Mouse (Mus musculus) kidney, postnatal 25 days (tissue): Measurements from ENCODE around the gene Arl15.

ENCODE experiments used
- DNase-seq, 2 experiments: peaks; one replicate each; pipeline ENCODE4 v3.0.0; 2021; ENCODE audit warnings: mixed read lengths in 2 of 2

Gene Arl15

GRCm38 (mm10) chr13:113802571-113802970 is 8.3 kb downstream of the Arl15 start:
- no peak for DNase-seq

- no peak for DNase-seq
These were observed 16.8 kb downstream of the Arl15 start for GRCm38 (mm10) chr13:113811141-113811540.

- no peak for DNase-seq
These were observed 17.7 kb downstream of the Arl15 start for GRCm38 (mm10) chr13:113811910-113812592.

DNA sequence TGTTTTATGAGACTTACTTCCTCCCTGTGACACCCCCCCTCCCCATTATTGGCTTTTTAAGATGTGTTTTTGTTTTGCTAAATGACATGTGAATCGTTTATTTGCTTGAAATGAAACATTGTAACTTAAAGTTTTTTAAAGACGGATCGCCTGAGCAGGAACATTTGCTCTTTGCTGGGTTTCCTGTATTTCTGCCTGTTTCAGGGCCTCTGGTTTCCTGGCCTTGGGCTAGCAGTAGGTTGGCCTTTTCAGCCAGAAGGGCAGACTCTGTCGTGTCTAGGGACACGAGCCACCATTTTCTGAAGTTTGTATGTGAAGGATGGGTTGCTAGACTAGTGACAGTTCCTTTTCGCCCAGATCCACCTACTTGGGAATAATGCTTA is 18.3 kb downstream of the Arl15 start:
- DNase-seq = no peak

- no peak for DNase-seq
These were observed 19.8 kb downstream of the Arl15 start for GRCm38 (mm10) chr13:113814121-113814520.

DNA sequence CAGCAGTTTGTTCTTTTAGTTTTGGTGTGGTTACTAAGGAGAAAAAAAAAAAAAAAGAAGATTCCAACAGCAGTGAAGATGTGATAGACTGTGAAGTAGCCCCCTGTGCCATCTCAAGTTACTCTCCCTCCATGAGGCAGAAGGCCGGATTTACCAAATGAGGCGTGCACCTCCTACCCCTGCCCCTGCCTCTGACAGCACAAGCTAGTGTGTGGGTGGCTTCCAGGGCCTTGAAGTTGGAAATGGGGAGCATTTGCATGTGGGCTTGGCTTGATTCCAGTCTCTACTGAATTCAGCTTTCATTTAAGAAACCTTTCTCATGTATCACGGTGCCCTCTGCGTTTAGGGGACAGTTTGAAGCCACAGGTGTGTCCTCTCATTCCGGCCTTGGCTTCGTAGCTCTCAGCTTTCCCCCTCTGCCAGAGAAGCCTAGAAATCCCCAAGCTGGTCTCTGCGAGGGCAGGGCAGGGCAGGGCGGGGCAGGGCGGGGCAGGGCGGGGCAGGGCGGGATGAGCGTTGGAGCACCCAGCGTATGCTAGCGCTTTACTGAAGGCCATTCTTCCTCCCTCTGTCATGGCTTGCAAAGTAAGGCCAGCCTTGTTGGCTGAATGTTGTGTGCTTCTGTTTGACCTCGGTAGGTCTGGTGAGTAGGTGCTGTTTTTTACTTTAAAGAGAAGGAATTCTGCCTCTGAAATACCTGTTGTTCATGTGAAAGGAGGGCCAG is 21.6 kb downstream of the Arl15 start:
- no peak for DNase-seq

DNA sequence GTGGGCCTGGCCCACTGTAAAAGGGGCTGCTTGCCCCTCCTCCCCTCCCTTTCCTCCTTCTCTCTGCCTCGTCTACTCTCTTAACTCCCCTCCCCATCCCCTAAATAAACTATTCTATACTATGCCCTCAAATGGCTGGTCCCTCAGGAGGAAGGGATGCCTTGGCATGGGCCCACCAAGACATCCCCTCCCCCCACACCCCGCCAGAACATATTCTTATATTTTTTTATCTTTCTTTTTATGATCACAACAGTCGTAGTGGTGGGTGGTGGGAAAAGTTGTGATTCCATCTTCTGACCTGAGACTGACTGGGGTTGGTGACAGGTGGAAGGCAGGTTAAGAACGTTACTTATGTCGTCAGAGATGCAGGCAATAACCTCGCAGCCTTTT is 22.1 kb downstream of the Arl15 start:
- DNase-seq = no peak

DNA sequence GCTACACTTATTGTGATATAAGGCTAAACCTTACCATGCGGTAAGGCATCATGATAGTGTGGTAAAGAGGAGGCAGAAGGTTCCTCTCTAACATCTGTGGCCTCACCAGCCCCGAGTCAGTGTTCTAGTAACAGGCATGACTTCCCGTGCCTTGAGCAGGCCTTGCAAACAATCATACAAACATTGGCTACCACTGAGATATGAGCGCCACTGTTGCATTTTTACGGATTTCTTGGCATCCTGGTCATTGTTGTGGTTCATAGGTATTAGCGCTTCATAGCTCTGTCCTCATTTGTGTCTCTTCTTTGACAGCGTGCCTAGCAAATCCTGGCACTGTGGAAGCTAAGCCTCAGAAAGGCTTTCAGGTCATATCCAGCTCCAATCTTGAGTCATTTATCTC is 24.7 kb downstream of the Arl15 start:
- no peak for DNase-seq

GRCm38 (mm10) chr13:113820176-113820575 is 25.9 kb downstream of the Arl15 start:
- no peak for DNase-seq

- DNase-seq = no peak
These were observed 27.6 kb downstream of the Arl15 start for GRCm38 (mm10) chr13:113821891-113822290.

GRCm38 (mm10) chr13:113824027-113824426 is 29.7 kb downstream of the Arl15 start:
- DNase-seq = peak in 1 of 2 experiments; percentile 46

- no peak for DNase-seq
These were observed 34.3 kb downstream of the Arl15 start for GRCm38 (mm10) chr13:113828633-113829032.

DNA sequence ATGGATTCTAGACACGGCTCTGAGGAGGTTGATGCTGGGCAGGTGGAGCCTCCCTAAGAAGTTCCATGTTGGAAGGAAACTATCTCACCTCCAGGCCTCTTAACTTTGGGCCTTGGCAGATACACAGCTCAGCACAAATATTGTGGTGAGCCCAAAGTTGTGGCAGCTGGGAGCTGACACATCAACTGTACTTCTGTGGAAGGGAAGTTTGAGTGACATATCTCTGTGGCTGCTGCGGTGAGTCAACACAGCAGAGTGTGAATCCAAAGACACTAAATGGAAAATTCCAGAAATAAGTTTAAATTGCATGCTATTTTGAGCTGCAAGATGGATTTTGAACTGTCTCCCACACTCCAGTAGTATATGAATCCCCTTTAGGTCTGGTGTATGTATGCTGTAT is 34.8 kb downstream of the Arl15 start:
- DNase-seq = no peak

GRCm38 (mm10) chr13:113830805-113831204 is 36.5 kb downstream of the Arl15 start:
- DNase-seq = no peak

GRCm38 (mm10) chr13:113832947-113833346 is 38.6 kb downstream of the Arl15 start:
- no peak for DNase-seq

DNA sequence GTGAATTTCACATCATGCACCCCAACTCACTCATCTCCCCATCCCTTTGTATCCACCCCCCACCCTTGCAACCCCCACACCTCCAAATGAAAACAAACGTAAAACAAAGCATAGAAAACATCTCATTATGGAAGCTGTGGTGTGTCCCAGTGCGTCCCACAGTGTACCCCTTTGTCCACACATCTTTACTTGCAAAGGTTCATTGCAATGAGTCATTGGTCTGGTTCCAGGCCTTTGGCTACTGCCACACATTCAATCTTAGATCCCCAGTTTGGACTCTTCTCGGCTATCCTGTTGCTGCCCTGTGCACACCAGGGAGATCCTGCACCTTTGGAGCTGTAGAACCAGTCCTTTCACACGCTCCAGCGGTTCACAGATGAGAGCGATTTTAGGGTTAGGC is 41.6 kb downstream of the Arl15 start:
- DNase-seq = no peak

- no peak for DNase-seq
These were observed 44.6 kb downstream of the Arl15 start for GRCm38 (mm10) chr13:113838601-113839576.

DNA sequence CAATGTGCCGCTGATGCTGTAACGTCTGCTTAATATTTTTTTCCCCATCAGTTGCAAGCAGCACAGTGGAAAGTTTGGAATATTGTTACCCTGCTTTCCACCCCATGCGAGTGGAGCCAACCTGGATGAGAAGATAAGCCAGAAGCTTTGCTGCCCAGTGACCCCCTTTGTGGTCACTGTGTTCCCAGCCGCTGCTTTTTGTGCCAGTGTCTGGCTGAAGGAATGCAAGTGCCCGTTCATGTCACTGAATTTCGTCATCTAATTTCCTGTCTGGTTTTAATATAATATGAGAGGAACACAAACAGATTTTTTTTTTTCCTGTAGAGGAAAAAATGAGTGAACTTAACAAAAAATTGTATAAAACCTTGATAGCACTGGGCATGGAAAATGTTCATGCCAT is 46.1 kb downstream of the Arl15 start:
- peak in 1 of 2 experiments; percentile 52 for DNase-seq

DNA sequence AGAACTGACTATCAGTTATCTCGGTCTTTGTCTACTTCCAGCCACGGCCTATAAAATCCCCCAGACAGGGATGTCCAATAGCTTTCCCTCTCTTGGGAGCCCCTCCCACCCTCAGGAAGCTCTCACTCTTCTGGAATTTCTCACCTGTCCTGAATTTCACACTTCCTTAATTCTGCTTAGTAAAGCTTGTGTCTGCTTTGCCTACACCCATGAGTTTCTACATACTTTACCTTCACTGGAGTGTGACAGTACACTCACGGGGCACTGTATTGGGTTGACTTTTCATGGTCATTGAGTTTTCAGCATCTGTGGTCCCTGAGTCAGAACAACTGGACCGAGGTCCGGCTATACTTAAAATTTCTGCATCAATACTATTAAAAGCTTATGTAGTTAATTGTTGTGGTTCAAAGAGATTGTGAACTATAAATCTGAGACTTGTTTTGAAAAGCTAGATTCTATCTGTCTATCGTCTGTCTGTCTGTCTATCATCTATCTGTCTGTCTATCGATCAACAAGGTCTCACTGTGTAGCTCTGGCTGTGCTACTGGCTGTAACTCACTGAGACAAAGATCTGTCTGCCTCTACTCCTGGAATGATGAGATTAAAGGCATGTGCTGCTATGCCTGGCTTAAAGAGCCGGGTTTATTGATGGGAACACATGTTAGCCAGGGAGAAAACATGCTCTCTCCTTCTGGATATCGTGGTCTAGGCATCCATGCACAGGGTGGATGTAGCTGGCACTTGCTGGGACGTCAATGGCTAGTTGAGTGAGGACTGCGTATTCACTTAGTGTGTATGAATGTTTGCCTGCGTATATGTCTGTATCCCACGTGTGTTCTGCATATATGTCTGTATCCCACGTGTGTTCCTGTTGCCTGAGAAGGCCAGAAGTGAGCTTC is 48.4 kb downstream of the Arl15 start:
- DNase-seq = no peak

DNA sequence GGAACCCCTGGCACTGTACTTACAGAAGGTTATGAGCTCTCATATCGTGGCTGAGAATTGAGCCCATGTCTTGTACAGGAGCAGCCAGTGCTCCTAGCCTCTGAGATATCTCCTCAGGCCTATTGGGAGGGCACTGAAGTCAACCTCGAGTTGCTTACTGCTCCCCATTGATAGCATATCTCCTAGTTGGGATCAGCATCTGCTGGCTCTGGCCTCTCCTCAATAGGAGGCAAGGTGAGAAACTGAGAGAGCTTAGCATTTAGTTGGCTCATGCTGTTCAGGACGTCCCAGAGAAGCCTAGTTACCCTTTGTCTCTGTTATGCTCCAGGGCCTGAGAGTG is 49.0 kb downstream of the Arl15 start:
- DNase-seq = no peak

DNA sequence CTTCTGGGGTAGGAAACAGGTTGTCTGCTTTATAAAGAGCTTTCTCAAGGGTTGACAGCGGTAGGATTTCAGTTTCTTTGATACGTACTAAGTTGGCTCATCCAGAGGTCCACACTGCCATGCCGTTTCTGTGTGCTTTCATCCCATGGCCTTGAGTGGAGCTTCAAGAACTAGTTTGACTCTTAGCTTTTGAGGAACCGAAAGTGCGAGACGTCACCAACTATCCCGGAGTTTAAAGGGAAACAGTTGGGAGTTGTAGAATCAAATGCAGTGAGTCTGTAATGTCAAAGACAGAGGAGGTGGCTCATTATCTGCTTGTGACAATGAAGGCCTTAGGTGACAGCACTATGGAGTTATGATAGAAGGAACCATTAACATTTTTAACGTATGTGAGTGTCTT is 49.6 kb downstream of the Arl15 start:
- no peak for DNase-seq

- no peak for DNase-seq
These were observed 50.4 kb downstream of the Arl15 start for GRCm38 (mm10) chr13:113844717-113845116.
